Mouse (Mus musculus) c-Kit-positive CD71-negative TER-119-negative erythroid progenitor cells, embryonic 14.5 days (primary cell): ENCODE measurements at regions not wholly inside any gene's neighbourhood (a gene's known extent, or its start where the extent isn't known, plus 50 kb on each side); places are given as distances from the start of the nearest gene placed in this dataset.

Experiments
- DNase-seq: peaks from one replicate; pipeline ENCODE4 v3.0.0-alpha.2; 2013; ENCODE audit warnings: low read depth

- DNase-seq: no peak
Measured at GRCm38 (mm10) chr6:31085063-31085759, 126.3 kb upstream of the Klf14 start.

GRCm38 (mm10) chr6:31085760-31086108, 126.9 kb upstream of the Klf14 start:
- DNase-seq: no peak

- no peak for DNase-seq
Measured at GRCm38 (mm10) chr6:31086283-31086682, 127.4 kb upstream of the Klf14 start.

- DNase-seq: no peak
Measured at GRCm38 (mm10) chr6:31086798-31087360, 128.0 kb upstream of the Klf14 start.

- DNase-seq: no peak
Measured at GRCm38 (mm10) chr6:31087511-31087910, 128.6 kb upstream of the Klf14 start.

GRCm38 (mm10) chr6:31088147-31088972, 129.5 kb upstream of the Klf14 start:
- DNase-seq: no peak

GRCm38 (mm10) chr6:31088973-31089368, 130.1 kb upstream of the Klf14 start:
- DNase-seq: no peak

GRCm38 (mm10) chr6:31090288-31090687, 131.4 kb upstream of the Klf14 start:
- no peak for DNase-seq

- no peak for DNase-seq
Measured at GRCm38 (mm10) chr6:31090791-31091190, 131.9 kb upstream of the Klf14 start.

GRCm38 (mm10) chr6:31092324-31092723, 133.4 kb upstream of the Klf14 start:
- DNase-seq: no peak

- DNase-seq: no peak
Measured at GRCm38 (mm10) chr6:31092760-31093159, 133.9 kb upstream of the Klf14 start.

- no peak for DNase-seq
Measured at GRCm38 (mm10) chr6:31095943-31096714, 137.3 kb upstream of the Klf14 start.

GRCm38 (mm10) chr6:31096787-31097186, 137.9 kb upstream of the Klf14 start:
- DNase-seq: no peak

GRCm38 (mm10) chr6:31097254-31097653, 138.4 kb upstream of the Klf14 start:
- no peak for DNase-seq

GRCm38 (mm10) chr6:31098106-31098505, 139.2 kb upstream of the Klf14 start:
- no peak for DNase-seq

- DNase-seq: no peak
Measured at GRCm38 (mm10) chr6:31100084-31100579, 141.3 kb upstream of the Klf14 start.

GRCm38 (mm10) chr6:31100749-31101148, 141.9 kb upstream of the Klf14 start:
- no peak for DNase-seq

GRCm38 (mm10) chr6:31106144-31106836, 147.4 kb upstream of the Klf14 start:
- no peak for DNase-seq

GRCm38 (mm10) chr6:31106856-31107359, 148.0 kb upstream of the Klf14 start:
- no peak for DNase-seq

GRCm38 (mm10) chr6:31107360-31107759, 148.5 kb upstream of the Klf14 start:
- no peak for DNase-seq

GRCm38 (mm10) chr6:31107916-31108685, 149.2 kb upstream of the Klf14 start:
- no peak for DNase-seq
